Mouse (Mus musculus): ENCODE data around the gene Lrmp. TPM values are rescaled to one million over a fixed set of nuclear protein-coding genes. Genes with fewer than 3 reads are reported as not detected.

The Lrmp gene
- polyA plus RNA-seq, 1 experiment from 2014 or later = 15.2 TPM

- no peak for ATAC-seq (ENCODE audit: low FRiP score, low TSS enrichment)
- H3K36me3 ChIP-seq (ENCODE audit: control insufficient read depth, insufficient read depth, low read length) = no peaks in the 10 kb centered on the region
- TF ChIP-seq EP300 (optimal IDR thresholded peaks at IDR 0.05) (no peak), CTCF (IDR thresholded peaks at IDR 0.05; ENCODE audit: low read depth) (no peak)
- peak overlapping the region; percentile 40 for H3K4me3 ChIP-seq (ENCODE audit: low read depth, low read length)
- H3K9ac ChIP-seq (ENCODE audit: low read length) = 0 out of 2 replicates have a peak overlapping the region, but pooled peaks have one; percentile 35
- H3K27me3 ChIP-seq (ENCODE audit: control insufficient read depth, insufficient read depth, low read length) = peaks cover 2% of the 10 kb centered on the region; the same call in 1 of the 2 replicates
- H3K27ac ChIP-seq (replicated peaks) = no peak overlapping the region
- H3K4me2 ChIP-seq (replicated peaks; ENCODE audit: low read depth) = peak overlapping the region; percentile 56
- no peak for DNase-seq (ENCODE audit: low spot score)
- 2% methylated on average over 20 of the region's 20 CpGs for WGBS
- H3K4me1 ChIP-seq (replicated peaks; ENCODE audit: control insufficient read depth, insufficient read depth) = no peaks in the 10 kb centered on the region
- H3K9me3 ChIP-seq (ENCODE audit: control insufficient read depth, low read length) = no peaks in the 10 kb centered on the region
Measured at GRCm38 (mm10) chr6:145075088-145075547, 40.3 kb upstream of the Lrmp start.

- peak within 1 kb of the TSS; percentile 56 for H3K4me2 ChIP-seq (replicated peaks; ENCODE audit: low read depth)
- TF ChIP-seq CTCF (IDR thresholded peaks at IDR 0.05; ENCODE audit: low read depth) (no peak), EP300 (optimal IDR thresholded peaks at IDR 0.05) (no peak)
- 1% methylated on average over 39 of the region's 39 CpGs for WGBS
- ATAC-seq (ENCODE audit: low FRiP score, low TSS enrichment) = 0 out of 2 replicates have a peak, but pooled peaks have one; percentile 24
- peak within 1 kb of the TSS; percentile 40 for H3K4me3 ChIP-seq (ENCODE audit: low read depth, low read length)
- no peaks in the 10 kb centered on the region for H3K9me3 ChIP-seq (ENCODE audit: control insufficient read depth, low read length)
- H3K27ac ChIP-seq (replicated peaks) = no peak within 1 kb of the TSS
- peak; percentile 26 for DNase-seq (ENCODE audit: low spot score)
- H3K4me1 ChIP-seq (replicated peaks; ENCODE audit: control insufficient read depth, insufficient read depth) = no peaks in the 10 kb centered on the region
- H3K27me3 ChIP-seq (ENCODE audit: control insufficient read depth, insufficient read depth, low read length) = peaks cover 2% of the 10 kb centered on the region; the same call in 1 of the 2 replicates
- no peaks in the 10 kb centered on the region for H3K36me3 ChIP-seq (ENCODE audit: control insufficient read depth, insufficient read depth, low read length)
- H3K9ac ChIP-seq (ENCODE audit: low read length) = peak within 1 kb of the TSS; percentile 35; the same call in 1 of the 2 replicates
Measured at GRCm38 (mm10) chr6:145075548-145076224, 39.8 kb upstream of the Lrmp start, which contains the start of gene Bcat1. Gene Bcat1, minus strand, starts transcription at chr6:145076184.

- Histone ChIP-seq H3K36me3 (ENCODE audit: control insufficient read depth, insufficient read depth, low read length) (no peaks in the 10 kb centered on the region), H3K4me2 (replicated peaks; ENCODE audit: low read depth) (peak overlapping the region; percentile 56), H3K9ac (ENCODE audit: low read length) (no peak overlapping the region), H3K4me1 (replicated peaks; ENCODE audit: control insufficient read depth, insufficient read depth) (no peaks in the 10 kb centered on the region), H3K27ac (replicated peaks) (no peak overlapping the region), H3K27me3 (ENCODE audit: control insufficient read depth, insufficient read depth, low read length) (peaks cover 2% of the 10 kb centered on the region; the same call in 1 of the 2 replicates), H3K4me3 (ENCODE audit: low read depth, low read length) (peak overlapping the region; percentile 40; the same call in 1 of the 2 replicates), H3K9me3 (ENCODE audit: control insufficient read depth, low read length) (no peaks in the 10 kb centered on the region)
- WGBS = 34% methylated on average over 9 of the region's 9 CpGs
- TF ChIP-seq EP300 (optimal IDR thresholded peaks at IDR 0.05) (no peak), CTCF (IDR thresholded peaks at IDR 0.05; ENCODE audit: low read depth) (no peak)
- ATAC-seq (ENCODE audit: low FRiP score, low TSS enrichment) (no peak), DNase-seq (ENCODE audit: low spot score) (no peak)
Measured at GRCm38 (mm10) chr6:145076286-145076685, 39.2 kb upstream of the Lrmp start.

- DNase-seq (ENCODE audit: low spot score) (no peak), ATAC-seq (ENCODE audit: low FRiP score, low TSS enrichment) (no peak)
- no peaks in the 10 kb centered on the region for H3K36me3 ChIP-seq (ENCODE audit: control insufficient read depth, insufficient read depth, low read length)
- H3K4me2 ChIP-seq (replicated peaks; ENCODE audit: low read depth) = no peak overlapping the region
- WGBS = 63% methylated on average over 9 of the region's 9 CpGs
- TF ChIP-seq EP300 (optimal IDR thresholded peaks at IDR 0.05) (no peak), CTCF (IDR thresholded peaks at IDR 0.05; ENCODE audit: low read depth) (no peak)
- H3K4me1 ChIP-seq (replicated peaks; ENCODE audit: control insufficient read depth, insufficient read depth) = no peaks in the 10 kb centered on the region
- no peak overlapping the region for H3K9ac ChIP-seq (ENCODE audit: low read length)
- H3K27ac ChIP-seq (replicated peaks) = no peak overlapping the region
- H3K9me3 ChIP-seq (ENCODE audit: control insufficient read depth, low read length) = no peaks in the 10 kb centered on the region
- peaks cover 2% of the 10 kb centered on the region; the same call in 1 of the 2 replicates for H3K27me3 ChIP-seq (ENCODE audit: control insufficient read depth, insufficient read depth, low read length)
- H3K4me3 ChIP-seq (ENCODE audit: low read depth, low read length) = no peak overlapping the region
Measured at GRCm38 (mm10) chr6:145079087-145079759, 36.2 kb upstream of the Lrmp start.

- Histone ChIP-seq H3K9me3 (ENCODE audit: control insufficient read depth, low read length) (no peaks in the 10 kb centered on the region), H3K27me3 (ENCODE audit: control insufficient read depth, insufficient read depth, low read length) (no peaks in the 10 kb centered on the region), H3K27ac (replicated peaks) (no peak overlapping the region), H3K4me2 (replicated peaks; ENCODE audit: low read depth) (no peak overlapping the region), H3K4me1 (replicated peaks; ENCODE audit: control insufficient read depth, insufficient read depth) (no peaks in the 10 kb centered on the region), H3K36me3 (ENCODE audit: control insufficient read depth, insufficient read depth, low read length) (no peaks in the 10 kb centered on the region), H3K4me3 (ENCODE audit: low read depth, low read length) (no peak overlapping the region), H3K9ac (ENCODE audit: low read length) (no peak overlapping the region)
- WGBS = 67% methylated on average over 4 of the region's 4 CpGs
- ATAC-seq (ENCODE audit: low FRiP score, low TSS enrichment) (no peak), DNase-seq (ENCODE audit: low spot score) (no peak)
- TF ChIP-seq CTCF (IDR thresholded peaks at IDR 0.05; ENCODE audit: low read depth) = no peak
- no peak for TF ChIP-seq EP300 (optimal IDR thresholded peaks at IDR 0.05)
Measured at GRCm38 (mm10) chr6:145081721-145082120, 33.7 kb upstream of the Lrmp start.

Data from stomach, postnatal 0 days (tissue).